Mouse (Mus musculus): ENCODE measurements at regions not wholly inside any gene's neighbourhood (a gene's known extent, or its start where the extent isn't known, plus 50 kb on each side); places are given as distances from the start of the nearest gene placed in this dataset.

GRCm38 (mm10) chr17:83936677-83937076, 88.9 kb upstream of the Haao start:
- peaks cover 6% of the 10 kb centered on the region; the same call in 1 of the 2 replicates for H3K4me1 ChIP-seq (ENCODE audit: control insufficient read depth, insufficient read depth, low read length)
- no peak for TF ChIP-seq POLR2A (IDR thresholded peaks at IDR 0.05; ENCODE audit: extremely low read depth, insufficient read depth, low read length)
- no peak overlapping the region for H3K27ac ChIP-seq (ENCODE audit: insufficient read depth, low read length)
- H3K4me3 ChIP-seq (ENCODE audit: insufficient read depth, low read length): no peak overlapping the region

- Histone ChIP-seq H3K27ac (ENCODE audit: insufficient read depth, low read length) (no peak overlapping the region), H3K4me3 (ENCODE audit: insufficient read depth, low read length) (no peak overlapping the region), H3K4me1 (ENCODE audit: control insufficient read depth, insufficient read depth, low read length) (peaks cover 6% of the 10 kb centered on the region; the same call in 1 of the 2 replicates)
- no peak for TF ChIP-seq POLR2A (IDR thresholded peaks at IDR 0.05; ENCODE audit: extremely low read depth, insufficient read depth, low read length)
- TF ChIP-seq CTCF (IDR thresholded peaks at IDR 0.05; ENCODE audit: extremely low read depth, insufficient read depth, low read length): no peak
Observed at GRCm38 (mm10) chr17:83935969-83936368, 88.2 kb upstream of the Haao start.

GRCm38 (mm10) chr17:83935232-83935631, 87.5 kb upstream of the Haao start:
- Histone ChIP-seq H3K4me3 (ENCODE audit: insufficient read depth, low read length) (no peak overlapping the region), H3K27ac (ENCODE audit: insufficient read depth, low read length) (no peak overlapping the region)

GRCm38 (mm10) chr17:83933743-83934142, 86.0 kb upstream of the Haao start:
- no peak overlapping the region for H3K4me3 ChIP-seq (ENCODE audit: insufficient read depth, low read length)
- TF ChIP-seq POLR2A (IDR thresholded peaks at IDR 0.05; ENCODE audit: extremely low read depth, insufficient read depth, low read length) (no peak), CTCF (IDR thresholded peaks at IDR 0.05; ENCODE audit: extremely low read depth, insufficient read depth, low read length) (no peak)
- H3K27ac ChIP-seq (ENCODE audit: insufficient read depth, low read length): no peak overlapping the region
- H3K4me1 ChIP-seq (ENCODE audit: control insufficient read depth, insufficient read depth, low read length): peaks cover 3% of the 10 kb centered on the region; the same call in 1 of the 2 replicates

More at GRCm38 (mm10) chr17:83935232-83935631, 87.5 kb upstream of the Haao start:
- peaks cover 6% of the 10 kb centered on the region; the same call in 1 of the 2 replicates for H3K4me1 ChIP-seq (ENCODE audit: control insufficient read depth, insufficient read depth, low read length)
- TF ChIP-seq POLR2A (IDR thresholded peaks at IDR 0.05; ENCODE audit: extremely low read depth, insufficient read depth, low read length): no peak
- TF ChIP-seq CTCF (IDR thresholded peaks at IDR 0.05; ENCODE audit: extremely low read depth, insufficient read depth, low read length): no peak

GRCm38 (mm10) chr17:83930401-83930800, 82.6 kb upstream of the Haao start:
- TF ChIP-seq CTCF (IDR thresholded peaks at IDR 0.05; ENCODE audit: extremely low read depth, insufficient read depth, low read length) (no peak), POLR2A (IDR thresholded peaks at IDR 0.05; ENCODE audit: extremely low read depth, insufficient read depth, low read length) (no peak)
- Histone ChIP-seq H3K4me3 (ENCODE audit: insufficient read depth, low read length) (no peak overlapping the region), H3K4me1 (ENCODE audit: control insufficient read depth, insufficient read depth, low read length) (no peaks in the 10 kb centered on the region), H3K27ac (ENCODE audit: insufficient read depth, low read length) (no peak overlapping the region)

GRCm38 (mm10) chr17:83927749-83928387, 80.1 kb upstream of the Haao start:
- Histone ChIP-seq H3K4me1 (ENCODE audit: control insufficient read depth, insufficient read depth, low read length) (no peaks in the 10 kb centered on the region), H3K4me3 (ENCODE audit: insufficient read depth, low read length) (no peak overlapping the region), H3K27ac (ENCODE audit: insufficient read depth, low read length) (no peak overlapping the region)
- no peak for TF ChIP-seq CTCF (IDR thresholded peaks at IDR 0.05; ENCODE audit: extremely low read depth, insufficient read depth, low read length)
- TF ChIP-seq POLR2A (IDR thresholded peaks at IDR 0.05; ENCODE audit: extremely low read depth, insufficient read depth, low read length): no peak

- TF ChIP-seq POLR2A (IDR thresholded peaks at IDR 0.05; ENCODE audit: extremely low read depth, insufficient read depth, low read length) (no peak), CTCF (IDR thresholded peaks at IDR 0.05; ENCODE audit: extremely low read depth, insufficient read depth, low read length) (no peak)
- H3K4me3 ChIP-seq (ENCODE audit: insufficient read depth, low read length): no peak overlapping the region
- no peak overlapping the region for H3K27ac ChIP-seq (ENCODE audit: insufficient read depth, low read length)
- no peaks in the 10 kb centered on the region for H3K4me1 ChIP-seq (ENCODE audit: control insufficient read depth, insufficient read depth, low read length)
Observed at GRCm38 (mm10) chr17:83924259-83924922, 76.6 kb upstream of the Haao start.

GRCm38 (mm10) chr17:83920894-83921293, 73.1 kb upstream of the Haao start:
- TF ChIP-seq POLR2A (IDR thresholded peaks at IDR 0.05; ENCODE audit: extremely low read depth, insufficient read depth, low read length) (no peak), CTCF (IDR thresholded peaks at IDR 0.05; ENCODE audit: extremely low read depth, insufficient read depth, low read length) (no peak)

GRCm38 (mm10) chr17:83920225-83920624, 72.5 kb upstream of the Haao start:
- H3K4me3 ChIP-seq (ENCODE audit: insufficient read depth, low read length): no peak overlapping the region
- H3K27ac ChIP-seq (ENCODE audit: insufficient read depth, low read length): no peak overlapping the region
- 0 out of 2 replicates have a peak, but pooled peaks cover 1% of the 10 kb centered on the region for H3K4me1 ChIP-seq (ENCODE audit: control insufficient read depth, insufficient read depth, low read length)
- no peak for TF ChIP-seq CTCF (IDR thresholded peaks at IDR 0.05; ENCODE audit: extremely low read depth, insufficient read depth, low read length)
- TF ChIP-seq POLR2A (IDR thresholded peaks at IDR 0.05; ENCODE audit: extremely low read depth, insufficient read depth, low read length): no peak

More at GRCm38 (mm10) chr17:83920894-83921293, 73.1 kb upstream of the Haao start:
- no peak overlapping the region for H3K27ac ChIP-seq (ENCODE audit: insufficient read depth, low read length)
- 0 out of 2 replicates have a peak, but pooled peaks cover 1% of the 10 kb centered on the region for H3K4me1 ChIP-seq (ENCODE audit: control insufficient read depth, insufficient read depth, low read length)
- no peak overlapping the region for H3K4me3 ChIP-seq (ENCODE audit: insufficient read depth, low read length)

Measured in cortical plate, adult 2 months (tissue).